Mouse (Mus musculus): ENCODE results near the gene Gatm. TPM values are rescaled to one million over a fixed set of nuclear protein-coding genes. Genes with fewer than 3 reads are reported as not detected.

Gatm gene
- polyA plus RNA-seq (2012): 0.09 and 0.13 TPM in 2 replicates

- Histone ChIP-seq H3K9me3 (ENCODE audit: control insufficient read depth, low read length) (no peaks in the 10 kb centered on the region), H3K4me3 (replicated peaks) (peak within 1 kb of the TSS; percentile 50), H3K27me3 (ENCODE audit: control insufficient read depth) (peaks cover 9% of the 10 kb centered on the region), H3K4me1 (ENCODE audit: control insufficient read depth) (peaks cover 4% of the 10 kb centered on the region; the same call in 1 of the 2 replicates), H3K36me3 (ENCODE audit: control insufficient read depth) (no peaks in the 10 kb centered on the region)
- TF ChIP-seq GATA1 (IDR thresholded peaks at IDR 0.05; ENCODE audit: low read length) (no peak), TAL1 (IDR thresholded peaks at IDR 0.05; ENCODE audit: low read length) (no peak)
Measured at GRCm38 (mm10) chr2:122610746-122611653, at the start of gene Gatm. TSS of gene Gatm (minus strand) at chr2:122611303.

GRCm38 (mm10) chr2:122659825-122660224, 48.7 kb upstream of the Gatm start:
- Histone ChIP-seq H3K4me3 (replicated peaks) (no peak overlapping the region), H3K27me3 (ENCODE audit: control insufficient read depth) (no peaks in the 10 kb centered on the region), H3K4me1 (ENCODE audit: control insufficient read depth) (no peaks in the 10 kb centered on the region), H3K9me3 (ENCODE audit: control insufficient read depth, low read length) (peaks cover 13% of the 10 kb centered on the region), H3K36me3 (ENCODE audit: control insufficient read depth) (no peaks in the 10 kb centered on the region)
- TF ChIP-seq GATA1 (IDR thresholded peaks at IDR 0.05; ENCODE audit: low read length) (no peak), TAL1 (IDR thresholded peaks at IDR 0.05; ENCODE audit: low read length) (no peak)

GRCm38 (mm10) chr2:122657707-122658524, 46.8 kb upstream of the Gatm start:
- Histone ChIP-seq H3K27me3 (ENCODE audit: control insufficient read depth) (no peaks in the 10 kb centered on the region), H3K4me3 (replicated peaks) (no peak overlapping the region), H3K4me1 (ENCODE audit: control insufficient read depth) (no peaks in the 10 kb centered on the region), H3K9me3 (ENCODE audit: control insufficient read depth, low read length) (peaks cover 13% of the 10 kb centered on the region), H3K36me3 (ENCODE audit: control insufficient read depth) (no peaks in the 10 kb centered on the region)
- no peak for TF ChIP-seq GATA1 (IDR thresholded peaks at IDR 0.05; ENCODE audit: low read length)
- no peak for TF ChIP-seq TAL1 (IDR thresholded peaks at IDR 0.05; ENCODE audit: low read length)

- no peak overlapping the region for H3K4me3 ChIP-seq (replicated peaks)
- H3K9me3 ChIP-seq (ENCODE audit: control insufficient read depth, low read length): peaks cover 13% of the 10 kb centered on the region
- H3K4me1 ChIP-seq (ENCODE audit: control insufficient read depth): no peaks in the 10 kb centered on the region
- H3K27me3 ChIP-seq (ENCODE audit: control insufficient read depth): no peaks in the 10 kb centered on the region
- H3K36me3 ChIP-seq (ENCODE audit: control insufficient read depth): no peaks in the 10 kb centered on the region
- TF ChIP-seq GATA1 (IDR thresholded peaks at IDR 0.05; ENCODE audit: low read length) (no peak), TAL1 (IDR thresholded peaks at IDR 0.05; ENCODE audit: low read length) (no peak)
Measured at GRCm38 (mm10) chr2:122656767-122657166, 45.7 kb upstream of the Gatm start.

GRCm38 (mm10) chr2:122656052-122656451, 44.9 kb upstream of the Gatm start:
- Histone ChIP-seq H3K4me3 (replicated peaks) (no peak overlapping the region), H3K9me3 (ENCODE audit: control insufficient read depth, low read length) (peaks cover 13% of the 10 kb centered on the region), H3K4me1 (ENCODE audit: control insufficient read depth) (no peaks in the 10 kb centered on the region), H3K27me3 (ENCODE audit: control insufficient read depth) (no peaks in the 10 kb centered on the region), H3K36me3 (ENCODE audit: control insufficient read depth) (no peaks in the 10 kb centered on the region)
- TF ChIP-seq TAL1 (IDR thresholded peaks at IDR 0.05; ENCODE audit: low read length) (no peak), GATA1 (IDR thresholded peaks at IDR 0.05; ENCODE audit: low read length) (no peak)

GRCm38 (mm10) chr2:122652096-122653084, 41.3 kb upstream of the Gatm start:
- no peak overlapping the region for H3K4me3 ChIP-seq (replicated peaks)
- TF ChIP-seq TAL1 (IDR thresholded peaks at IDR 0.05; ENCODE audit: low read length): no peak
- TF ChIP-seq GATA1 (IDR thresholded peaks at IDR 0.05; ENCODE audit: low read length): no peak

GRCm38 (mm10) chr2:122638673-122639072, 27.6 kb upstream of the Gatm start:
- no peak overlapping the region for H3K4me3 ChIP-seq (replicated peaks)
- peaks cover 18% of the 10 kb centered on the region for H3K27me3 ChIP-seq (ENCODE audit: control insufficient read depth)
- no peak for TF ChIP-seq TAL1 (IDR thresholded peaks at IDR 0.05; ENCODE audit: low read length)
- TF ChIP-seq GATA1 (IDR thresholded peaks at IDR 0.05; ENCODE audit: low read length): no peak
- H3K9me3 ChIP-seq (ENCODE audit: control insufficient read depth, low read length): no peaks in the 10 kb centered on the region
- no peaks in the 10 kb centered on the region for H3K36me3 ChIP-seq (ENCODE audit: control insufficient read depth)
- H3K4me1 ChIP-seq (ENCODE audit: control insufficient read depth): peaks cover 3% of the 10 kb centered on the region; the same call in 1 of the 2 replicates

More at GRCm38 (mm10) chr2:122652096-122653084, 41.3 kb upstream of the Gatm start:
- H3K9me3 ChIP-seq (ENCODE audit: control insufficient read depth, low read length): peaks cover 13% of the 10 kb centered on the region
- no peaks in the 10 kb centered on the region for H3K27me3 ChIP-seq (ENCODE audit: control insufficient read depth)
- no peaks in the 10 kb centered on the region for H3K4me1 ChIP-seq (ENCODE audit: control insufficient read depth)
- H3K36me3 ChIP-seq (ENCODE audit: control insufficient read depth): no peaks in the 10 kb centered on the region

GRCm38 (mm10) chr2:122638029-122638428, 26.9 kb upstream of the Gatm start:
- TF ChIP-seq GATA1 (IDR thresholded peaks at IDR 0.05; ENCODE audit: low read length) (no peak), TAL1 (IDR thresholded peaks at IDR 0.05; ENCODE audit: low read length) (no peak)
- Histone ChIP-seq H3K9me3 (ENCODE audit: control insufficient read depth, low read length) (no peaks in the 10 kb centered on the region), H3K4me3 (replicated peaks) (no peak overlapping the region)

More at GRCm38 (mm10) chr2:122638029-122638428, 26.9 kb upstream of the Gatm start:
- Histone ChIP-seq H3K4me1 (ENCODE audit: control insufficient read depth) (peaks cover 3% of the 10 kb centered on the region; the same call in 1 of the 2 replicates), H3K36me3 (ENCODE audit: control insufficient read depth) (peaks cover 6% of the 10 kb centered on the region), H3K27me3 (ENCODE audit: control insufficient read depth) (peaks cover 18% of the 10 kb centered on the region)

Measured in erythroblast, embryonic 14.5 days (primary cell).